Comparison of ENCODE assay signal across 17 mouse cellular contexts in the genomic region with DNA sequence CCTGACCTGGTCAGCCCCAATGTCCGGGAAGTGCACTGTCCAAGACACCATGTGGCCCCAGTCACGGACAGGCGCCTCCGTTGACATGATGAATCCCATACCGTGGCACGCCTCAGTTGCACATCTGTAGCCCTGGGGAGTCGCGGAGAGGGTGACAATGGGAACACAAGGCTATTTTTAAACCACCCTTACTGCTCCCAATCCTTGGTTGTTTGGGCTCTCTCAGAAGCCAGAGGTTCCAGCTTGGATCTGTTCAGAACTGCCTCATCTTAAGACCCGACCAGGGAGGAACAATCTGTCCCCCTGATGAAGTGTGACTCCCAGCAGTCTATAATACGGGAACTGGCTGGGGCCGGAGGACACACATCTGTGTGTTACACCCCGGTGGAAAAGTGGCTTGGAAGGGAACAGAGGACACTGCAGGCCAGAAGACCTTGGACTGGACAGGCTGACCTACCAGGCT. TPM values are rescaled to one million over a fixed set of nuclear protein-coding genes. Genes with fewer than 3 reads are reported as not detected.
DNase-seq lines count a peak whose midpoint lies in the region; ATAC-seq lines count a peak whose summit lies in the region.
"Had no signal": no experiment of that assay in that cellular context is flagged by ENCODE, and none has a peak within 500 bp of the region (broad histone marks: within the 10 kb centered on the region; RNA-seq: fewer than 3 reads in every experiment).

No protein-coding gene starts in this region.

- no peaks in the 10 kb centered on the region for H3K9me3 ChIP-seq in hindbrain, embryonic 10.5 days
- no peaks in the 10 kb centered on the region for H3K9me3 ChIP-seq in hindbrain, embryonic 11.5 days (ENCODE audit: control insufficient read depth, low read length)
- H3K9me3 ChIP-seq: embryonic facial prominence, embryonic 12.5 days; heart, embryonic 13.5 days; neural tube, embryonic 15.5 days had no signal

- intact Hi-C loops in heart, postnatal 36 days (cut with DNase I) = no loop called here

- H3K4me3 ChIP-seq in hindbrain, embryonic 10.5 days = no peak overlapping the region
- H3K4me3 ChIP-seq in hindbrain, embryonic 11.5 days (ENCODE audit: low read depth, low read length) = no peak overlapping the region
- H3K4me3 ChIP-seq: embryonic facial prominence, embryonic 12.5 days; heart, embryonic 13.5 days; limb, embryonic 12.5 days; neural tube, embryonic 15.5 days had no signal

- WGBS in hindbrain, embryonic 10.5 days = 84% methylated on average over 12 of the region's 12 CpGs
- WGBS in hindbrain, embryonic 11.5 days = 79% methylated on average over 12 of the region's 12 CpGs

- no peak overlapping the region for H3K4me2 ChIP-seq in hindbrain, embryonic 11.5 days (replicated peaks; ENCODE audit: low read depth, low read length)
- H3K4me2 ChIP-seq: embryonic facial prominence, embryonic 12.5 days; heart, embryonic 13.5 days; limb, embryonic 12.5 days; neural tube, embryonic 15.5 days had no signal

- H3K27me3 ChIP-seq in hindbrain, embryonic 10.5 days (ENCODE audit: insufficient read depth, poor library complexity, severe bottlenecking) = no peaks in the 10 kb centered on the region
- no peaks in the 10 kb centered on the region for H3K27me3 ChIP-seq in hindbrain, embryonic 11.5 days (ENCODE audit: control insufficient read depth, insufficient read depth, low read length)
- H3K27me3 ChIP-seq: embryonic facial prominence, embryonic 12.5 days; limb, embryonic 12.5 days; neural tube, embryonic 15.5 days had no signal

- ATAC-seq in hindbrain, embryonic 11.5 days (ENCODE audit: low FRiP score) = no peak
- ATAC-seq: hindbrain, embryonic 16.5 days had no signal

- 0 out of 2 replicates have a peak overlapping the region, but pooled peaks have one; percentile 23 for H3K27ac ChIP-seq in hindbrain, embryonic 10.5 days
- no peak overlapping the region for H3K27ac ChIP-seq in hindbrain, embryonic 11.5 days (ENCODE audit: low read depth, low read length)
- H3K27ac ChIP-seq: embryonic facial prominence, embryonic 12.5 days; heart, embryonic 13.5 days; limb, embryonic 12.5 days; liver, embryonic 14.5 days; neural tube, embryonic 15.5 days had no signal

- H3K9ac ChIP-seq in hindbrain, embryonic 11.5 days (ENCODE audit: low read depth, low read length) = no peak overlapping the region
- H3K9ac ChIP-seq: embryonic facial prominence, embryonic 12.5 days; heart, embryonic 13.5 days; limb, embryonic 12.5 days; liver, embryonic 14.5 days; neural tube, embryonic 15.5 days had no signal

- no peak for DNase-seq in hindbrain, embryonic 10.5 days (ENCODE audit: low spot score)
- DNase-seq in hindbrain, embryonic 11.5 days (ENCODE audit: low spot score) = no peak
- DNase-seq in gastrocnemius, postnatal 25 days = peak; percentile 75
- peak; percentile 47 to 56 for DNase-seq in heart, postnatal 36 days
- peak; percentile 73 for DNase-seq in lung, postnatal 36 days
- DNase-seq in cerebellum, adult 18-20 months = no peak
- no peak for DNase-seq in kidney, adult 9 months
- DNase-seq: adrenal gland, adult 2 months; B cell, adult 2 months; cerebellum, adult 11-12 months; kidney, adult 8-10 months had no signal

- H3K4me1 ChIP-seq in hindbrain, embryonic 10.5 days (replicated peaks) = peaks cover 45% of the 10 kb centered on the region
- 0 out of 2 replicates have a peak, but pooled peaks cover 3% of the 10 kb centered on the region for H3K4me1 ChIP-seq in hindbrain, embryonic 11.5 days (replicated peaks; ENCODE audit: control insufficient read depth, insufficient read depth, low read length)

- no peaks in the 10 kb centered on the region for H3K36me3 ChIP-seq in hindbrain, embryonic 10.5 days
- no peaks in the 10 kb centered on the region for H3K36me3 ChIP-seq in hindbrain, embryonic 11.5 days (ENCODE audit: control insufficient read depth, insufficient read depth, low read length)
- H3K36me3 ChIP-seq: embryonic facial prominence, embryonic 12.5 days; limb, embryonic 12.5 days; neural tube, embryonic 15.5 days had no signal

RNA-seq across cellular contexts. Expression of a gene that starts 38.4 kb away (rescaled TPM):
- polyA plus RNA-seq in hindbrain, embryonic 10.5 days (2016; fragmentation: Nextera tagmentation; extraction: Ambion mirVana) = 0.78 and 1.1 TPM in 2 replicates
- polyA plus RNA-seq in hindbrain, embryonic 11.5 days (2014; fragmentation: Nextera tagmentation; extraction: Ambion mirVana) = 1.1 and 3.1 TPM in 2 replicates
- total RNA-seq in gastrocnemius, postnatal 25 days (2021) = 10 to 100 TPM; 14.6 to 15.4 TPM
- total RNA-seq in heart, postnatal 36 days (2021) = 10 to 100 TPM; 23.7 to 35.7 TPM

Comparison
In these comparisons a context has a peak if more than half of its experiments do, and no peak if none do; other contexts are left out.
1. DNase-seq: peak in gastrocnemius, postnatal 25 days (single experiment), heart, postnatal 36 days (2 of 2) and lung, postnatal 36 days (single experiment); none in hindbrain, embryonic 10.5 days (single experiment), hindbrain, embryonic 11.5 days (single experiment), cerebellum, adult 18-20 months (0 of 2) and kidney, adult 9 months (single experiment).